Mouse (Mus musculus): ENCODE measurements around the gene Adgrl3.

DNA sequence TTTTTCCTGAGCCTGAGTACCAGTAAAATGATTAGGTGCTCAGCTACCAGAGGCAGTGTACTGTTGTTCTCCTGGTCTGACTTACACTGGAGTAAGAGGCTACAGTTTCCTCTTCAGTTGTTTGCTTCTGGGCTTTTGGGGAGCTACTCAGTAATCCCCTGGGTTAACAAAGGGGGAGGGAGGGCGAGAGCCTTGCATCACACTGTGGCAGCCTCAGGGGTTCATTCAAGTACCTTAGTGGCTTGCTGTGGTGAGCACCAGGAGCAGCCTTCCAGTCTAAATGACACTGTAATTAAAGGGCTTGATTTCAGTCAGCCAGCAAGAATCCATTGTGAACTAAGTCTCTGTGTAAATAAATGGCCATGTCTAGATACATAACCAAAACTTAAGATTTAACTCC, 324.4 kb downstream of the Adgrl3 start:
- TF ChIP-seq POLR2A (IDR thresholded peaks at IDR 0.05; ENCODE audit: low read depth, low read length) (no peak), CTCF (conservative IDR thresholded peaks at IDR 0.05; ENCODE audit: insufficient read depth, insufficient read length, low read depth, low read length) (no peak)
